Mouse (Mus musculus) frontal cortex, postnatal 14 days (tissue): ENCODE measurements around the gene Magi2.

Experiments
- DNase-seq, 2 experiments: peaks; one replicate each; pipeline ENCODE4 v3.0.0; 2022; ENCODE audit warnings: low spot score in 2 of 2

The Magi2 gene

DNA sequence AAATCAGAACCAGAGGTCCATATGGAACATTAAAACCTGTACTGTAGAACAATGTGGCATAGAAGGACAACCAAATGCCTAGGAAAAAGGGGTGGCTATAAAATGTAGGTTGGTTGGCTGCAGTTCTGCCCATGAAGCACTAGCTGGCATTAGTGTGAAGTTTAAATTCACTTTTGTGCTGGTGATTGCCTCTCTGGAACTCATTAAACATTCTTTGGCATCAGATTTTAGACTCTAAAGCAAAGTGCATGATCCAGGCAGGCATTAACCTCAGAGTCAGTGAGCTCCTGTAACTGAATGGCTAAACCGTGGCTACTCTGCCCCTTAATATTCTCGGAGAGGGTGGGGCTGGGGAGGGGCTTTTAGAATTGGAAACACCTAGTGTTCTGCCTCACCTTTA, 706.4 kb downstream of the Magi2 start:
- no peak for DNase-seq

DNA sequence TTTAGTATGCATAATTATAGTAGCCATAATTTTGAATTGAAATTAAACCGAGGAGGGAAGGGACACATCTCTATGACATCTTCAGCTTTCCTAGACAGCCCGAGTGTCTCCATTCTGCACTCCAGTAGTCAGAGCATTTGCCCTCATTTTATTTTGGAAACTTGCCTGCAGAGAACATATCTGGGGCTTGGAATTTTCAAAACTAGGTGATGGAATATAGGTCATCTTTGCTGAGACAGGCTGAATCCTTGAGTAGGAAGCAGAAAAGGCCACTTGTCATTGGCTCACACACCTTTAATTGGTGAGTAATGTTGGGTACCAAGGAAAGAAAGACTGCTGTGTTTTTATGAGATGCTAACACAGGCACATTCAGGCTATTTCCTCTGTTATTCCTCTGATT, 724.3 kb downstream of the Magi2 start:
- DNase-seq = no peak

DNA sequence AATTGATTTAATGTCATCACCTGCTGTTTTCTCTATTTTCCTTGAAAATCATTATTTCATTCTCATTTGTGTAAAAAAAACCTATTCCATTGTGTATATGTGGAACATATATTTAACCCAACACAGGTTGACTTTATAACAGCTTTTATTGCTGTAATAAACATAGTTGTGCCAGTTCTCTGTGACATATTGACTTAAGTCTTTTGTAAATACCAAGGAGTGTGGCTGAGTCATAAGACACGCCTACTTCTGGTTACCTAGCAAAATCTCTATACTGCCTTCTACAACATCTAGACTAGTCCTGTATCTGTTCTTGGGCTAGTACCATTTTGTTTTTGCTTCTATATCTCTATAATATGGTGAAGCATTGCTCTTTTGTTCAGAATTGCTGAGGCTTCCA, 737.3 kb downstream of the Magi2 start:
- DNase-seq = no peak

DNA sequence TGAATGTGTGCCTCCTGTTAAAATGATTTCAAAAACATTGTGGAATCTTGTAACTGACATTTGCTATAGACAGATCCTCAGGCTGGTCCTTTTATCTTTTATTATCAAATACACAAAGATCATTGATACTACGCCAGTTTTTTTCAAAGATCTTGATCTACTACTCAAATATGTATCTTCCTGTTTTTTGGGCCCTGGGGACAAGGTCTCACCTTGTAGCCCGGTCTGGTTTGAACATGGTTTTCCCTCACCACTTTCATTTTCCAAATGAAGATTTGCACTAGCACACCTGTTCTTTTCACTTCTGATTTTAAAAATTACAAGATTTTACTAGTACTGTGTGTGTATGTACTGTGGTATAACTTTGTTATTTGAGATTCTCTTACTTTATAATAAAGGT, 745.9 kb downstream of the Magi2 start:
- DNase-seq = no peak

DNA sequence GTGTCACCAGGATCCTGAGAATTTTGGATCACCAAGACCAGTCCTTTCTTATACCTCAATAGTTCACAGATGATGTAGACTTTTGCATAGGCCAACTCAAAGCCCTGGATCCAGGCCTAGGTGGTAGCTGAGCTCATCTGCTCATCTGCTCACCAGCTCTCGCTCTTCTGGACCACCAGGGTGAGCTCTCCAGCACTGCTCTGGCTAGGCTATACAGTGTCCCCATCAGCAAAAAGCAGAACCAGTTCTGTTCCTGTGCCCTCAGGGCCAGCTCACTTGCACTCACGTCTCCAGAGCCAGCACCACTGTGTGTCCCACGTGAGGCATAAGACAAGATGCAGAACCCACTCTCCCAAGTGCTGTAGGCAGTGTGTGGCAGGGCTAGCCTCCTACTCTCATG, 747.0 kb downstream of the Magi2 start:
- DNase-seq = no peak

DNA sequence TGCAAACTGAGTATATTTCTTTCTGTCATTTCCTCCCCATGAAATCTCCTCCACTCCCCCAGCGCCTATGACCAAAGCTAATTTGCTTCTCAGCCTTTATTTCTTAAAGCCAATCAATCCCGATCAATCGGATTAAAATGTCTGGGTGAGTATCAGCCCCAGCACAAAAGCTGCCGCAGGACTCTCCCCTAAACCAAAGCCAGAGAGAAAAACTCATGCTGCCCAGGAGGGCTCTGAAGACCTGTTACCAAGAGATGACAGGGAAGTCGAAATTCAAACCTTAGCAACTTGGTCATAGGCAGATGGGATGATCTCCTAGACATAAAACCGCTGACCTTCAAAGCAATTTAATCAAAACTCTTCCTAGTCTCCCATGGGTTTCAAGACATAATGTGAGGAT, 754.7 kb downstream of the Magi2 start:
- no peak for DNase-seq

DNA sequence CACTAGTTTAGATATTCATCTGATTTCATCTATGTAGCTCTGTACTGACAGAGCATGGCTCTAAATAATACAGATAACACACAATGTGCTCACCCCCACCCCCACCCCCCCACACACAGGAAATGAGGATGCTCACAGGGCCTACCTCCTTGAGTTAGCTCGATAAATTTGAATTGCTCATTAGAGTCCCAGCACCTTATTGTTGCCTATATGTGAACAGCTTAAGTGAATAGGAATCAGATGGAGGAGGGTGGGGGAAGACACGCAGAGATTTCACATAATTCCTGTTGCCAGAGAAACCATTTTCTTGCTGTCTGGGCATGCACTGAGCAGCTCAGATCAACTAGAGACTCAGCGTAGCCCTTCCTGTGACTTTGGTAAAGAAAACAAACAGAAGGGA, 755.2 kb downstream of the Magi2 start:
- no peak for DNase-seq

DNA sequence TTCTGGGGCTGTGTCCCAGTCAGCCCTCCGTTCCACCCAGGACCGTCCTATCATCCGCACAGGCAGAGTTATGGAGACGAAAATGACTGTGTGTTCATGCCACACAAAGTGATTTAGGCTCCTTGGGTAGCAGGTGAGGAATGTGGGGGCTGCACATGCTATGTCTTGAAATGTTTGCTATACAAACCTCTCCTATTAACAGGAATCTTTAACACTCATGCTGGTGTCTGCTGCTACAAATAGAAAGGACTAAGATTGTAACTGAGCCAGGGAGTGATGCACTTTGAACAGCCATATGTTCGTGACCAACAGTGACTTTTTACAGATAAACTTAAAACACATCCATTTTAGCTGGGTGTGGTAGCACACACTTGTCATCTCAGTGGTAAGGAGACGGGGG, 772.6 kb downstream of the Magi2 start:
- DNase-seq = no peak

DNA sequence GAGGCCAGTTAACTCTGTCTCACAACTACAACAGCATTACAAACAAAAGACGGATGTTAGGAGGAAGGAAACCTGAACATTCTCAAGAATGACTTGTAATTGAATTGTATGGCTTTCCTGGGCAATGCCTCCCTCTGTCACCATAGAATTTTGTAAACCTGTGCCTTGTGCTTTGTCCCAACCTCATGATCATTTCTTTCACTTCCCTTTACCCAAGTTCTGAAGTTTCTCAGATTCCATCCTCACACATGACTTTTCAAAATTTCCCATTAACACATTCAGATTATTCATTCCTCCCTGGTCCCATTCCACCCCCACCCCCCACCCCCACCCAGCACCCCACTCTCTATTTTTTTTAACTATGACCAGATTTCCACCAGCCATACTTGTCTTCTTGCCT, 773.1 kb downstream of the Magi2 start:
- DNase-seq = no peak

DNA sequence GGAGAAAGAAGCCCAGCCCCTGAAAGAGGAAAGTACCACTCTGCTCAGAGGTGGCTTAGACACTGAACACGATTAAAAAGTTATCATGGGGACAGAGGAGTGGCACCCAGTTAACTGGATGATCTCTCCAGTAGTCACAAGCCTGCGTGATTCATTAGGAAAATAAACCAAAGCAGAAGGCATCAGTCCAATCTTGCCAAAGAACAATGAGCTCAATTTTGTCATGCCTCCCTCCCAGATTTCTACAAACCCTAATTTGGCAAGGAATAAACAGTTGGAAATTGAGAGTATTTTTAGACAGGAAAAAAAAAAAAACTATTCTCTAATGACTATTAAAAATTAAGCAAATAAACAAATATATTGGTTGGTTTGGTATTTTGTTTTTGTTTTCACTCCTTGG, 779.8 kb downstream of the Magi2 start:
- DNase-seq = no peak

DNA sequence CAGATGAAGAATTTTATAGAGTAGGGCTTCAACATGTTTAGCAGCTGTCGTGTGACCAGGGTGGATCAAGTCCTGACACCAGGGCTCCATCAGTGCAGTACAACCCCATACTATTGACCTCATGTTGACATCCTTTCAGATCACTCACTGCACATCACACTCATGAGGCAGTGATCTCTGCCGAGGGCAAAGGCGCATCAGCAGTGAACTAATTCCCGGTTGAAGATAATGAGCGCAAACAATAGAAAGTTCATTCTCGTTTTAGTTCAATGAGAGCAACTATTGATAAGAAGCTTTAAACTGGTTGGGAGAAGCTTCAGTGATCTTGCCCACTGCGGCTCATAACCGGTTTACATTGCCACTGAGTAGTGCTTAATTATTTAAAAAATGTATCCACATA, 780.4 kb downstream of the Magi2 start:
- DNase-seq = no peak

DNA sequence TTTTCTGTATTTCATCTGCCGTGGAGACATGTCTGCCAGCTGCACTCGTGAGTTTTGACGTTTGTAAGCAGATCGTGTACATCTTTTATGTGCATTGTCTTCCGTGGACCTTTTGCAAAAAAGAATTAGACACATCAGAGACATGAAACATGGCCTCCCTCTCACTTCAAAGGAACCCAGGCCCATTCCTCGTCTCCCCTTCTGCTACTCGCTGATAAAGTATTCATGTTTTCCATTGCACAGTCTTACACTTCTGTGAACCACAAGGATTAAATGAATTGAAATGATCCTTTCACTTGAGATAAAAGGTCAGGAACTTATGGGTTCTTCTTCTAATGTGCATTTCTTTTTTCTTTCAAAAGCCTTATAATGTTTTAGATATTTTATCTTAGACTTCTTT, 783.4 kb downstream of the Magi2 start:
- no peak for DNase-seq

DNA sequence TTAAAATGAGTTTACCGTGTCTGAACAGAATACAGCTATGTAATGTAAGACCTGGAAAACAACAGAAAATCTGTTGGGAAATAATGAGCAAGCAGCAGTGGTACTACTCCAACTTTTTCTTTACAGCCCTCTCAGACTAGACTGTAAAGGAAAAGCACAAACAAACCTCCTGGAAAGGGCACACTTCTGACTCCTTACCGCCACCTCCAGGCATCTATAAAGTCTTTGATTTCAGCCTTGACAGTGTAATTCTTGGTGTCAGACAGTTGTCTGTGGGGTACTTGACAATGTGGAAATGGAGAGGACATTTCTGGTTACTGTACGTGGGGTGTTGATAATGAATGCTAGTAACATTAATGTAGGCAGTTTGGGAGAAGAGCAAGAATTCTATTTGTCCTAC, 791.2 kb downstream of the Magi2 start:
- DNase-seq = no peak

DNA sequence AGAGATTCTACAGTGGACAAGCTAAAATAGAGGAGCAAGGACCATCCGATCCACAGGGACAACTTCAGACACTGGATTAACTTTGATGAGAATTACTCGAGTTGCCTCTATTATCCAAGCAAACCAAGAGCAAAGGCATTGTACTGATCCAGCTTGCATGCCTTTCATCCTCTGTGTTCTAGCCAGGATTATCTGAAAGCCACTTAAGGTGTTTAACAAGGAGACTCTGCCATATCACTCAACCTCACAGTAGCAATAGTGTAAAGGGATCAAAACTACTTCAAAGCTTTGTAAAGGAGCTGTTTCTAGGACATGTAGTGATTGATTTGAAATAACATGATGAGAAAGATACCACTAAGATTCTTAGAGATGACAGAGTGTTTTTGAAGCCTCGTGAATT, 819.8 kb downstream of the Magi2 start:
- DNase-seq = no peak

DNA sequence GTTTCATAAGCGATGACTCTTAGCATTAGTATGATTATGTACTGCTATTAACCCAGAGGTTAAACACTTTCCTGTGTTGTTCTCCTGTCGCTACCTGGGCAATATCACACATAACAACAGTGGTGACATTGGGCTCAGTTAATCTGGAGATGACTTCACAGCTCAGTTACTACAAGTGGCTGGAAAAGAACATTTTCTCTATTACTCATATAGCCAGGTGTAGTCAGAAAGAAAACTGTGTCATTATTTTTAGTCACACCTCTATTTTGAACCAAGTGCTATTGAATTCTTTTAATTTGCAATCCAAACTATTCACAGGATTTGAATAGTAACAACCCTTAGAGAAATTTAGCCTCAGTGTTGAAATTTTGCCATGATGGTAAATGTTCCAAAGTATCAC, 821.5 kb downstream of the Magi2 start:
- no peak for DNase-seq

DNA sequence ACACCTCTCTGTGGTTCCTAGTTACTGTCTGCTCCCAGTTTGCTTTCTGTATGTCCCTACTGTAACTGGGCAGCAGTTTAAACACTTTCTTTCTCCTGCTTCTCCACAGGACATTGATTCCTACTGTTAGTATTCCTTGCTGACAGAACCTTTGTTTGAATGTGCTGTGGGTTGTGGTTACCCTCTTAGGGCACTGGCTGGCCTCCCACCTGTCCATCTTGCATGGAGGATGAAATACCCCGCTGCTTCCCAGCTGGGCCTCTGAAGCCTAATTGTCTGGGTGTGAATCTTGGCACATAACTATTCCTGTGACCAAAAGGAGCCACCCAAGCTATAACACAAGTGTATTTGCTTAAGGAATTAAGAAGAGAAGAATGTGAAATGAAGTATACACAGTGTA, 823.4 kb downstream of the Magi2 start:
- no peak for DNase-seq

DNA sequence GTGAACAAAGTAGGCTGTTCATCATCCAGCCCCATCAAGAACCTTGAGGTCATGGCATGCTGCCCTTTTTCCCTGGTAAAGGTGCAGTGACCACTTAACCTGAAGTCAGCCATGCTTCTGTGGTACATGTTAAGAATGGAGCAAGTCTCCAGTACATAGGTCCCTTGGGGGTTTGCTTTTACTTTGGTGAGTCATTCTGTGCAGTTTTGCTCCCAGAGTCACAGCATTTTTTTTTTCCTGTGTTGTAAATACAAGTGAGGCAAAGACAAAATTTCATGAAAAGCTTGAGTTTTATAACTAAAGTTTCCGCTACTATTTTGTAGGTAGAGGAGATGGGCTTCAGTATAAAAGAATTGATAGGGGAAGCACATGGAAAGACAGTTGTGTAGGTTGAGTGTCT, 828.2 kb downstream of the Magi2 start:
- DNase-seq = no peak

DNA sequence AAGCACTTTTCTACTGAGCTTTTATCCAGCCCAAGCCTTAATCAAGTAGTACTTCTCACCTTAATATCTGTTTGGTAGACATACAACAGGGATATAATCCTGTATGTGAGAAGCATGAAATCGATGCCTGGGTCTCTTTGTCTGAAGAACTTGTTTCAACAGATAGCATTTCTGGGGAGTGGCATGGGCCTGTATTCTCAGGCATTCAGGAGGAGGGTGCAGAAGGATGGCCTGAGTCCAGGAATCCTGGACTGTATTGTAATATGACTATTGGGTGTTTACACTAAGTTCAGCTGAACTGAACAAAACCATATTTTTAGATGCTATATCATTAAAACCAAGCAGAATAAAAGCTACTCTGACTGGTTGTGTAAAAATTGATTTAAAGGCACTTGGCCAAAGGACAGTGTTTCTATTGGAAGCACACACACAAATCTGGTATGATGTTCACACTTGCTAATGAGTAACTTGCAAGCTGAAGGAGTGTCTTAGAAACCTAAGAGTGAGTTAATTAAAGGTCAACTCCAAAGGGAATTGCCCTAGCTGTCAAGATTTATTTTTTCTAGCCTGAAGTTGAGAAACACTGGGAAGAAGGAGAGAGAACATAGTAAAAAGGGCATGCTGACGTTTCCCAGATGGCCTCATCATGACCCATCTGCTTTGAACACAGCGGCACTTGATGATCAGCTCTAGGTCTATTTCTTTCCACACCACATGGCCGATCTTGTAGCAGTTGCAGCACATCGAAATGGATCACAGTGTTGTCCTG, 829.4 kb downstream of the Magi2 start:
- DNase-seq = no peak

DNA sequence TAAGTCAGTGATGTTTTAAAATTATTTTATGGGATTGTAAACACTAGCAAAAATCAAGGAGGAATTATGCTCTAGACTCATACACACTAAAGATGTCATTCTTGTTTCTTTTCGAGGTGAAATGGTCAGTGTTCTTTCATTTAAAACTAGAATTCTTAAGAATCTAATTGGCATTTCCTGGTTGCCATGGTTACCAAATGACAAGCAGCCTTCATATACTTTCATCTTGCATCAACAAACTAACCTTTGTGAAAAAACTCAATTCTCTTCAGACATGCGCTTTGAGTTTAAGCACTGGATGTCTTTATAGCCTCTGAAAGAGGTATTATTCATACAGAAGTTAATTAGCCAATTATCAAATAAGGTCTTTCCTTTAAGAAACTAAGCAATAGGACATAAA, 830.0 kb downstream of the Magi2 start:
- no peak for DNase-seq

DNA sequence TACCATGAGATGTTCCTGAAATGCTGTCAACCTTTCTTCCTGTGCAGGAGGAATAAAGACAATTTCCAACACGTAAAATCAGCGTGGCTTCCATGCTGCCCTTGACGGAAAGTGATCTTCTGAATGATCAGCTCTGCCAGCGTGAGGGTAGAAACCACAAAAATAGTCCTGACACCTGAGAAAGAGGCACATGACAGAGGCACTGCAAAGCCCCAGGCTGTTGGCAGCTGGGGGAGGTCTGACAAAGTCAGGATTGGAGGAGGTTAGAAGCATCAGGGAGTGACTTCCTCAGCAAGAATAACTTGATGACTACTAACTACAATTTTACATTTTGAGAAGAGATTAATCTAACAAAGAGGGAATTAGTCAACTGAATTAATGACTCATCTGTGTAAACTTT, 835.2 kb downstream of the Magi2 start:
- DNase-seq = no peak

DNA sequence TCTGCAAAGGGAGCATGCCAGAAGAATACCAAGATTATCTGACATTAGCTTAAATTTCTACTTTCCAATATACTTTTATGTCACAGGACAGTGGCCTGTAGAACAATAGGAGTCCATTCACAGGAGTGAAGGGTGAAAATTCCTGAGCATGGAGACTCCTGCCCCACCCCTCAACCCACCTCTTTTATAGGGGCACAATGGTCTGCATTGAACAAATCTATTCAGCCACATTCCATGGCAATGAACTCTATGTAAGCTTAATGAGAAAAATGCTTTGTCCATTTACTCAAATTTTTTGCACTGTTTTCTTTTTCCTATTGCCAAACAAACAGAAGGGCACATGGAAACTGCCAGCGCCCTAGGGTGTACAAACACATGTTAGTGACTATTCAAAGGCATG, 838.2 kb downstream of the Magi2 start:
- no peak for DNase-seq

DNA sequence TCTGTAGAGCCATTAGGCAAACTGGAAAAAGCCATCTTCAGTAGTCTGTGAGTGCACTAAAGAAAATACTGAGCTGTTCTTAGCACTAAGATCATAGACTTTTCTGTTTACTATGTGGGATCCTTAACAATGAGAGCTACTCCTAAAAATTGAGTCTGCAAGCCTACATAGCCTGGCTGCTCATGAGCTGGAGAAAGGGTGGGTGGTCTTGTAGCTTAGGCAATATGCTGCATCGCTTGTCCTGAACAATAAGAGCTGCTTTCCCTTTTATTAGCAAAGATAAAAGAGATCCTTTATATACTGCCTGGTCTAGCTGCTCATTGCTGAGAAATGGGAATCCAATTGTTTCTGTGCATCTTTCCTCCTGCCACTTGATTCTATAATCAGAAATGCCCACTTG, 841.7 kb downstream of the Magi2 start:
- DNase-seq = no peak

DNA sequence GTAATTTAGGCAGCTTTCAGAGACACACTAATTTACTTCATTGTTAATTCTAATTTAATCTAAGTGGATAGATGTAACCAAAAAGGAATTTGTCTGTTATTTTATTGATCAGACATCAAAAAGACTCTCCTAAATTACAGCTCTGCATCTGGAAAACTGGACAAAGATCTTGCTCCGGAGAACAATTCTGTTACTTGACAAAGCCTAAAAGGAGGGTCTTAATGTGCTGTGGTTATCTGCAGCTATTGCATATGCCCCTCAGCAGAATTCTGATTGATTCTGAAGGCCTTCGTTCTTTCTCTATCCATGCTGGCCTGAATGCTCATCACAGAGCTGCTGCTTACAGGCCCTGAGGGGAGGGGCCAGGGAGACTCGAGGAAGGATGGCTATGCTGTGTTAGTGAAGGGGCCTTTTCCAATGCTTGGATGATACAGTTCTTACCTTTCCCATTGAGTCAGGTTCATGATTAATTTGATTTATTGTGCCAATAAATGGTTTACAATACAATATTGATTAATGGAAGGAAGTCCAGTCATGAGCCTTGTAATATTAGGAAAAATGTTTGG, 842.2 kb downstream of the Magi2 start:
- DNase-seq = no peak

DNA sequence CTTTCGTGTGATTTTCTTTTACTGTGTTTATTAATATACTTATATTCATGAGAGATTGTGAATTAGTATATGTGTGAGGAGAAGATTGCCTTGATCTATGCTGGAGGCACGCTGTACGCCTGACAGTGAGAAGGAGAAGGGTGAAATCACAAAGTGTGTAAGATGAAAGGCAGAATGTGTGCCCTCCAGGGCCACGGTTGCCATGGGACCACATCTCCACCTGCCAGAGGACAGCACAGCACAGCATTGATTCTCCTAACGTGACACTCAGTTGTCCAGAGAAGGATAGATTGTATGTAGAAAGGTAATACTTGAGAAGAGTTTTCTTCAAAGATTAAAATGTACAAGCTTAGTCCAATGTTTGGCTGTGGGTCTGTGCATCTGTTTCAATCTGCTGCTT, 847.3 kb downstream of the Magi2 start:
- DNase-seq = no peak
